Mouse (Mus musculus) erythroblast, embryonic 14.5 days (primary cell): Measurements from ENCODE around the gene Naa20. TPM values are rescaled to one million over a fixed set of nuclear protein-coding genes. Genes with fewer than 3 reads are reported as not detected.
"Not testable (repeated sequence)": the region's sequence is repeated elsewhere in the genome, so short reads cannot be mapped to it uniquely, and the experiment has no call there.

Experiments used
- H3K27me3 ChIP-seq: 2 replicates; pipeline ENCODE4 v1.6.1; 2012; ENCODE audit warnings: inconsistent platforms; ENCODE audit not compliant: control insufficient read depth
- H3K36me3 ChIP-seq: 2 replicates; pipeline ENCODE4 v1.6.1; 2012; ENCODE audit warnings: mild to moderate bottlenecking, inconsistent platforms; ENCODE audit not compliant: control insufficient read depth
- H3K4me1 ChIP-seq: 2 replicates; pipeline ENCODE4 v1.6.1; 2012; ENCODE audit warnings: inconsistent platforms; ENCODE audit not compliant: control insufficient read depth
- H3K4me3 ChIP-seq: replicated peaks from 2 replicates; pipeline ENCODE3; 2012; ENCODE audit warnings: moderate library complexity, mild to moderate bottlenecking, inconsistent platforms
- H3K9me3 ChIP-seq: 2 replicates; pipeline ENCODE4 v1.6.1; 2012; ENCODE audit warnings: low read length, inconsistent platforms, mixed read lengths; ENCODE audit not compliant: control insufficient read depth
- GATA1 ChIP-seq: IDR thresholded peaks from 2 replicates; pipeline ENCODE4 v1.6.1; 2012; ENCODE audit warnings: low read length, inconsistent platforms, mixed read lengths
- TAL1 ChIP-seq: IDR thresholded peaks from 3 replicates; pipeline ENCODE4 v1.6.1; 2012; ENCODE audit warnings: low read length, inconsistent platforms, mixed read lengths
- polyA plus RNA-seq: library from polyadenylated mRNA; stranded (reverse); fragments of >175 nt; gene quantifications from 2 replicates; pipeline ENCODE4 v1.2.3, GENCODE M21; 2012

Gene Naa20
- polyA plus RNA-seq, 1 experiment: 3.2 TPM

DNA sequence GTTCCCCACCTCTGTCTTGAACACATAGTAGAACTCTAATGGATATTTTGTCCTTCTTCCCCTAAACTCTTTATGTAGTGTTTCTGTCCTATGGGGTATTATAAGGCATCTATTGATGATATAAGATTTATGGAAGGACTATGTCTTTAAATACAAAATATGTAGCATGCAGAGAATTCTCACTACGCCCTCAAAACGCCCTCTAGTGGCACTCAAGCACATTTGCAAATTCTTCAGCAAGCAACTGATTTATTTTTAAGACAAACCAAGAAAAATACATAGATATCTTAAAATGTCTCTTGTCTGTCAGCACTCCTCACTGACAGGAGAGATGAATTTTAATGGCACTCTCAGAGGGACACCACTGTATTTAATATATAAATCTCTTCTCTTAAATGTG, 19.5 kb upstream of the Naa20 start:
- Histone ChIP-seq H3K27me3 (no peaks in the 10 kb centered on the region), H3K4me3 (no peak overlapping the region), H3K9me3 (no peaks in the 10 kb centered on the region), H3K36me3 (no peaks in the 10 kb centered on the region), H3K4me1 (no peaks in the 10 kb centered on the region)
- TF ChIP-seq TAL1 (no peak), GATA1 (no peak)

DNA sequence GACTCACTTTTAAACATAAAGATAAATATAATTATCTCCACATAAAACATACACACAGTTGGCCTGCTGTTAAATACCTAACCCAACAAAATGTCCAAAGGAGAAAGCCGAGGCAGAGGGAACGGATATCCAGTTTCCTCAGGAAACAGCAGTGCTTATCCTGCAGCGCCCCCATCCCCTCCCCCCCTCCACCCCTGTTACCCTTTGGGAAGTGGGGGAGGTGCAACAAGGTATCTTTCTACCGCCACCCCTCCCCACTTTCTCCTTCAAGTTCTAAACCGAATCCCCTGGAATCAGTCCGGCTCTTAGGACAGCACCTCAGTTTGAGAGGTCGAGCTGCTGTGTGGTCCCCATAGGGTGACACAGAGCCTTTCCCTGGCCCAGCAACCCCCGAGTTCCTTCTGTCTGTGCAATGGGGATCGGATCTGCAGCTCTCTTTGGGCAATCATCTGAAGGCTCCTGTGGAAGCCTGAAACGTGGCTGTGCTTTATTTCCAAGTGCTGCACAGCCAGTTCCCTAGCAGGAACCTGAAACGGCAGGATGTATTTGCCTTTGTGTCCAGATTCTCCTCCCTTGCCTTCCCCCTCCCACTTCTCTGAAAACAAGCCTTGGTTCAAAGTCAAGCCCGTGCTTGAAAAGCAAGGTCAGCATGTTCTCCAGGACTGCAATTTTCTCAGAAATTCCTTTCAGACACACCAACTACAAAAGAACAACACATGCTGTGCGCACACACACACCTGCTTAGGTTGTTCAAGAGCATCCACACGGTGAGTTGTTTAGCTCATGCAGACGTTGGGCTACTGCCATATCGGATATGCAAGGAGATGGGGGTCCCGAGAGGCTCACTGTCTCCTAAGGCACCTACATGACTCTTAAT, 17.6 kb upstream of the Naa20 start:
- Histone ChIP-seq H3K36me3 (no peaks in the 10 kb centered on the region), H3K4me3 (no peak overlapping the region), H3K4me1 (no peaks in the 10 kb centered on the region), H3K9me3 (no peaks in the 10 kb centered on the region), H3K27me3 (no peaks in the 10 kb centered on the region)
- TF ChIP-seq GATA1 (no peak), TAL1 (no peak)

DNA sequence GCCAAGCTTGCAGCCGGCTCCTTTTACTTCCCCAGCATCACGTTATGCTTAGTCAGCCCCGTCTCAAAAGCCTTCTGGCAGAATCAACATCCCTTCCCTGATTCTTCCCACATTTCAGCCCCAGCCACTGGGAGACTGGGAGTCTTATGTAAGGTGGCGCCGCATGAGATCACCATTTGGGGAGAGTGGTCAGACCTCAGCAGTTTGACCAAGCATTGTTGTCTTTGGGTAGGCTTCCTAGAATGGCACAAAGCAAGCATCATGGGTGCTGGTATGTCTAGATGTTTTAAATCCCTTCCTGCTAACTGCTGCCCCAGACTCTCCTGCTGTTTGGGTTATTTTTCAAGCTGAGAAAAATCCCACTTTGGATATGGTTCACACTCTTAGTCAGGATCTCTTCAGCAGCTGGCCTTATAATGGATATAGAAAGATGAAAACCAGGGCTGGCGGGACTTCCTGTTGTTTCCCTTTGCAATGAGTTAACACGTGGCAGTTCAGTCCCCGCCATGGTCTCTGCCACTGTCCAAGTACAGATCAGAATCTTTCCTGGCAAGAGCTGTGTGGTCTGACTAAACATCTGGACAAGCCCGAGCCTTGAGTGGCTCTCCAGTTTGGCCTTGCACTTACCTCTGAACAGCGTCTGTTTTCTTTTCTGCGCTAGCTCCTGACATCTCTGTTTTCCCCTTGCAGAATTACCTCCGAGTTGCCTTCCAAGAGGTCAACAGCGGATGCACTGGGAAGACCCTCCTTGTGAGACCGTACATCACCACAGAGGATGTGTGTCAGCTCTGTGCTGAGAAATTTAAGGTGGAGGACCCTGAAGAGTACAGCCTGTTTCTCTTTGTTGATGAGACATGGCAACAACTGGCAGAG, 16.8 kb upstream of the Naa20 start:
- Histone ChIP-seq H3K4me3 (no peak overlapping the region), H3K4me1 (no peaks in the 10 kb centered on the region)
- TF ChIP-seq TAL1 (no peak), GATA1 (no peak)

DNA sequence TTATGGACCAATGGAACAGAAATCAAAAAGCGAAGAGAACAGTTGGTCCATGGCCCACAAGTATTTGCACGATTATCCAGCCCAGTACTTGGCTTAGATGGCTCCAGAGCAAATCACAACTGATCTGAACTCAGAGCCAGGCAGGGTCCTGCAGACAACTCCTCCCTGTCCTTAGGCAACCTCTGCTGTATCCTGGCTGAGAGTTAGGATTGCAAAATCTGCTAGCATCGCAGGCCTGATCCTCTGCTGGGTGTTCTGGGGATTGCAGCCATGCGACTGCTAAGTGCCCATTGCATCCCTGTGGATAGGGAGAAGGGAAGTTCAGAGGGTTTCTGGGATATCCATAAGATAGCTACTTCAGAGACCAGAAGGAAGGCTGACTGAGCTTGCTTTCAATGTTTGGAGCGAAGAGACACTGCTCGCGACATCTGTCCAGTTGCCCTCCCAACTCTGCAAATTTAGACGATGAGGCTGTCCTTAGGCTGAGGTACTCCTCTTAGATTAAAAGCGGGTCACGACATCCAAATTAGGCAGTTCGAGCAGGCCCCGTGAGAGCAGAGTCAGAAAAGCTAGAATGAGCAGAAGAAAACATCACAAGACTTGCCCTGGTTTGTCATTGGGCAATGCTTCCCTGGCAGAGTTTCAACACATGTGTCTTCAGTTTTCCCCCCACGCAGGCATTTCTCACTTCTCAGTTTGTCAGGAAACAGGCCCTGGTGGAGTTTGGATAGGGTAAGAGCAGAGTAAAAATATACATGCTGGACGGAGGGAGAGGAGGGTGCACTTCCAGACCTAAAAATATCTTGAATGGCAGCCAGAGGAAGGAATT, 13.7 kb upstream of the Naa20 start:
- Histone ChIP-seq H3K27me3 (no peaks in the 10 kb centered on the region), H3K9me3 (no peaks in the 10 kb centered on the region), H3K4me1 (no peaks in the 10 kb centered on the region), H3K4me3 (no peak overlapping the region), H3K36me3 (no peaks in the 10 kb centered on the region)
- no peak for TF ChIP-seq GATA1
- no peak for TF ChIP-seq TAL1

More for the DNA sequence above, 16.8 kb upstream of the Naa20 start:
- Histone ChIP-seq H3K27me3 (no peaks in the 10 kb centered on the region), H3K9me3 (no peaks in the 10 kb centered on the region), H3K36me3 (no peaks in the 10 kb centered on the region)

DNA sequence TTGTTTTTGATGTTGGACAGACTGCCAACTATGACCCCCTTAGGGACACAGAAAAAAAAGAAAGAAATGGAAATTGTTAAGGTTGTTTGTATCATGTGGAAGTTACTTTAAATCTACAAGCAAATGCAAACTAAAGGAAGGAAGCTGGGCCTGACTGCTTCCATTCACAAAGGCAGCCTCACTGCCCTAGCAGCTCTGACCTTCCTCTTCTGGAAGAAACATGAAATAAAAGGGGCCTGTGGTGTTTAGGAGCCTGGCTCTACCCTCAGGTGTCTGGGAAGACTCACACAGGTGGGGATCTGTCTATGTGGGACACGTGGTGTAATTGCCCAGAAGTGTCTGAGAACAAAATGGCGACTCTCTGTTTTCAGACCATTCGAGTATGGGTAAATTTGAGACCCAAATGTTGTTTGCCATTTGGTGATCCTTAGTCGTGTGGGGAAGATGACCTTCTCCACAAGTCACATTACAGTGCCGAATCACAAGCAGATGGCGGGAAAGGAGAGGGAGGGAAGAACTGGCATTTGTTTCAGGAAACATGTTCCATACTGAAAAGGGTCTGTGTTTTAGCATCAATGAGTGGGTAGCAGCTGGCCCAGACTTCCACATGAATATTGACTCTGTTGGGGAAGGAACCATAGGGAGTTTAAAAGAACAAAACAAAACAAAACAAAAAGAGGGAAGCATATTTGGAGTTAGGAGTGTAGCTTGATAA, 13.0 kb upstream of the Naa20 start:
- TF ChIP-seq GATA1 (no peak), TAL1 (no peak)
- H3K36me3 ChIP-seq: no peaks in the 10 kb centered on the region
- no peak overlapping the region for H3K4me3 ChIP-seq
- H3K27me3 ChIP-seq: no peaks in the 10 kb centered on the region
- no peaks in the 10 kb centered on the region for H3K9me3 ChIP-seq
- H3K4me1 ChIP-seq: no peaks in the 10 kb centered on the region

DNA sequence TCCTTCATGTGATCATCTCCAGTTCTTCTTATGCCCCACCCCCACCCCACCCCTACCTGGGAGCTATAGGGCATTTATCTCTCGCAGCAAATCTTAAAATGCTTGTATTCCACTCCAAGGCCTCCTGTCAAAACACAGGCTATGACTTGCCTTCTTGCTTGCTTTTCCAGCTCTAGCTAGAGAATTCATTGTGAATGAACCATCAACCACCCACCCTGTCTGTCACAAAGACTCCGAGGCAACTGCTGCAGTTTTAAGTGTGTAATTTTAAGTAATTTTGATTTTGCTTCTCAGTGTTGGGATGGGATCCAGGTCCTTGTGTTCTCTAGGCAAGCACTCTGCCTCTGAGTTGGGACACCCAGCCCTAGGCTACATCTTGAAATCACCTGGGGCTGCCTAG, 11.3 kb upstream of the Naa20 start:
- H3K27me3 ChIP-seq: no peaks in the 10 kb centered on the region
- H3K4me1 ChIP-seq: no peaks in the 10 kb centered on the region
- no peak overlapping the region for H3K4me3 ChIP-seq
- no peaks in the 10 kb centered on the region for H3K36me3 ChIP-seq
- H3K9me3 ChIP-seq: no peaks in the 10 kb centered on the region
- TF ChIP-seq GATA1 (no peak), TAL1 (no peak)

DNA sequence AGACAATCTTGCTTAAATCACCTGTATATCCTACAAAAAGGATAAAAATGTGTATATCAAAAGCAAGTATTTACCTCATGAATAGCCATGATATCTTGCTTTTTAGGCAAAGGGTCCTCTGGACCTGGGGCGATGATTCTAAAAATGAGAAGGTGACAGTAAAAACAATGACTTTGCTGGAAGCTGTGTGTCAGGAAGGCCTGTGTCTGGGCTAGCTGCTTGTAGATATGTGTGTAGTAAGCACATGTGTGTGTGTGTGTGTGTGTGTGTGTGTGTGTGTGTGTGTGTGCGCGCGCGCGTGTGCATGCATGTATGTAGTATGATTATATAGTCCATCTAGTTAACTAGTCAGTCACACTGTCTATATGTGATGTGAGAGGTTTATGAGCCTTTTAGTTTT, 8.1 kb upstream of the Naa20 start:
- Histone ChIP-seq H3K36me3 (no peaks in the 10 kb centered on the region), H3K4me1 (no peaks in the 10 kb centered on the region), H3K27me3 (no peaks in the 10 kb centered on the region), H3K4me3 (no peak overlapping the region), H3K9me3 (no peaks in the 10 kb centered on the region)
- no peak for TF ChIP-seq GATA1

DNA sequence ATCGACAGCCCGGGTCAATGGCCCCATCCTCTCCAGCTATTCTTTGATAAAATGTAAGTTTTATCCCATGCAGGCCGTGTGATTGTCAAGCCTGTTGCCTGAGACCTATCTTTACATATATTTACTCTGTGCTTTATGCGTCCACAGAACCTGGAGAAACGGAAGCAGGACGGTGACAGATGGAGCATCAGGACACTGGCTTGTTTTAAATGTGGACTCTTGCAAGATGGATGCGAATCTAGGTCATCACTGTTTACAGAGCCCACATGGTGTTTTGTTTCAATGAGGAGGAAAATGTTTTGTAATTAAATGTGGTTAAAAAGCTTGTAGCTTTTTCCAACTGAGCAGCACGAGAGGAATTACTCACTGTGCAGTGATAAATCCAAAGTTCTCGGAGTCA, 3.8 kb upstream of the Naa20 start:
- H3K4me3 ChIP-seq: no peak overlapping the region
- peaks cover 4% of the 10 kb centered on the region for H3K4me1 ChIP-seq
- H3K36me3 ChIP-seq: no peaks in the 10 kb centered on the region
- TF ChIP-seq GATA1: no peak
- no peak for TF ChIP-seq TAL1
- H3K27me3 ChIP-seq: no peaks in the 10 kb centered on the region
- H3K9me3 ChIP-seq: no peaks in the 10 kb centered on the region

DNA sequence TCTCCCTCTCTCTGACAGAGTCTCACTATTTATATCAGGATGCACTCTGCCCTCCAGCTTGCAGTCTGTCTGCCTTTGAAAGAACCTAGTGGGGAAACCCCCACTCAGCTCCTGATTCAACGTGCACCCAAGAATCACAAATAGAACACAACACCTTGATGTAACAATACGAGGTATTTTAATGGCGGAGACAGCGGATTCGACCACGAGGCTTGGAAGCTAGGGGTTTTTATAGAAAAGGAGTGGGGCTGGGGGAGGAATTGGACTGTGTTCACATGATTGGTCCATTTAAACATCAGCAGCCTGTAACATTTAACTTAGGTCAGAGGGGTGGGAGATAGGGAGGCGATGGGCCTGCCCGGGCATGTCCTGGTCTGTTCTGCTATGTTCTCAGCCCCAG, 1.6 kb upstream of the Naa20 start:
- H3K36me3 ChIP-seq, H3K9me3 ChIP-seq, H3K27me3 ChIP-seq, H3K4me3 ChIP-seq: not testable (repeated sequence)
- H3K4me1 ChIP-seq: peaks cover 17% of the 10 kb centered on the region
